Mouse (Mus musculus): Measurements from ENCODE around the gene Wnt4. TPM values are rescaled to one million over a fixed set of nuclear protein-coding genes. Genes with fewer than 3 reads are reported as not detected.

Wnt4 gene
- polyA plus RNA-seq (2012; rRNA removed) = 5.2 and 8.5 TPM in 2 replicates

GRCm38 (mm10) chr4:137277166-137277513 is at the start of gene Wnt4:
Gene Wnt4, plus strand, starts transcription at chr4:137277489.

Other genes starting within 250 kb of the Wnt4 start
- 5.5 and 6.8 TPM in 2 replicates for gene Zbtb40, start 228.7 kb upstream of the Wnt4 start, polyA plus RNA-seq (2012; rRNA removed)
- gene Cdc42, start 80.2 kb downstream of the Wnt4 start, polyA plus RNA-seq (2012; rRNA removed) = 617 and 654 TPM in 2 replicates
- gene Cela3a, start 132.3 kb downstream of the Wnt4 start, polyA plus RNA-seq (2012; rRNA removed) = not detected in 2 replicates
- gene Cela3b, start 153.1 kb downstream of the Wnt4 start, polyA plus RNA-seq (2012; rRNA removed) = not detected in 2 replicates
- not detected in 2 replicates for gene 1700013G24Rik, start 175.8 kb downstream of the Wnt4 start, polyA plus RNA-seq (2012; rRNA removed)
- 4.7 and 6.2 TPM in 2 replicates for gene Hspg2, start 191.3 kb downstream of the Wnt4 start, polyA plus RNA-seq (2012; rRNA removed)